ENCODE assay signal across 26 mouse cellular contexts in the genomic region with DNA sequence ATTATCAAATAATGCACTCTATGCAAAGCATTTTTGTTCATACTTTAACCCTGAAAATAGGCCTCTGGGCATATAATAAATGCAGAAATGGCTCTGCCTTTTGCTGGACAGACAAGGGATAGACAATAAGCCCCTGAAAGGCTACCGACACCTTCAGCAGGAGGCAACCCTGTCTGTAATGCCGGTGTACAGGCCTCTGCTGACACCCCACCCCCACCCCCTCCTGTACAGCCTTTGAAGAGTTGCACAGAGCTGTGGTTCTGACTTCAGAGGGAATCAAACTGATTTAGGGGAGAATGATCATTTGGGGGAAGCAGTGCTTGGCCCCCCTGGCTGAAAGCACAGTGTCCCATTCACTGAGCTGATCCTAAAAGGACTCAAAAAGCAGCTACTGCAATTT. TPM values are rescaled to one million over a fixed set of nuclear protein-coding genes. Genes with fewer than 3 reads are reported as not detected.
A peak's percentile ranks its signal among the peaks of the same experiment; 100 is the strongest.
DNase-seq lines count a peak whose midpoint lies in the region; ATAC-seq and TF ChIP-seq lines count a peak whose summit lies in the region.
"Had no signal": no experiment of that assay in that cellular context is flagged by ENCODE, and none has a peak within 500 bp of the region (broad histone marks: within the 10 kb centered on the region; RNA-seq: fewer than 3 reads in every experiment).

No protein-coding gene starts in this region.

- H3K4me3 ChIP-seq in midbrain, embryonic 10.5 days, result no peak overlapping the region
- no peak overlapping the region for H3K4me3 ChIP-seq in midbrain, postnatal 0 days (ENCODE audit: low read depth, low read length)
- no peak overlapping the region for H3K4me3 ChIP-seq in forebrain, embryonic 13.5 days
- H3K4me3 ChIP-seq in hindbrain, embryonic 12.5 days, result no peak overlapping the region
- no peak overlapping the region for H3K4me3 ChIP-seq in midbrain, embryonic 15.5 days
- H3K4me3 ChIP-seq: heart, embryonic 12.5 days; hindbrain, embryonic 15.5 days; layer of hippocampus, adult 2 months; limb, embryonic 12.5 days; stomach, embryonic 15.5 days had no signal

- H3K9me3 ChIP-seq in midbrain, embryonic 10.5 days (replicated peaks), result no peaks in the 10 kb centered on the region
- no peaks in the 10 kb centered on the region for H3K9me3 ChIP-seq in midbrain, postnatal 0 days (ENCODE audit: low read length)
- no peaks in the 10 kb centered on the region for H3K9me3 ChIP-seq in forebrain, embryonic 13.5 days (replicated peaks)
- no peaks in the 10 kb centered on the region for H3K9me3 ChIP-seq in hindbrain, embryonic 12.5 days (replicated peaks)
- H3K9me3 ChIP-seq in midbrain, embryonic 15.5 days, result no peaks in the 10 kb centered on the region
- H3K9me3 ChIP-seq: heart, embryonic 12.5 days; hindbrain, embryonic 15.5 days; limb, embryonic 12.5 days; stomach, embryonic 15.5 days had no signal

- 32% methylated on average over 2 of the region's 2 CpGs for WGBS in midbrain, embryonic 10.5 days
- 15% methylated on average over 2 of the region's 2 CpGs for WGBS in midbrain, postnatal 0 days
- WGBS in forebrain, embryonic 13.5 days, result 4% methylated on average over 2 of the region's 2 CpGs
- WGBS in hindbrain, embryonic 12.5 days, result 16% methylated on average over 2 of the region's 2 CpGs
- 13% methylated on average over 2 of the region's 2 CpGs for WGBS in midbrain, embryonic 15.5 days

- no peaks in the 10 kb centered on the region for H3K27me3 ChIP-seq in midbrain, embryonic 10.5 days (ENCODE audit: low read depth, poor library complexity, severe bottlenecking)
- H3K27me3 ChIP-seq in midbrain, postnatal 0 days (ENCODE audit: insufficient read depth, low read length), result no peaks in the 10 kb centered on the region
- H3K27me3 ChIP-seq in forebrain, embryonic 13.5 days, result no peaks in the 10 kb centered on the region
- no peaks in the 10 kb centered on the region for H3K27me3 ChIP-seq in hindbrain, embryonic 12.5 days
- H3K27me3 ChIP-seq in midbrain, embryonic 15.5 days (replicated peaks), result no peaks in the 10 kb centered on the region
- H3K27me3 ChIP-seq: heart, embryonic 12.5 days; hindbrain, embryonic 15.5 days; limb, embryonic 12.5 days; stomach, embryonic 15.5 days had no signal

- no peak overlapping the region for H3K4me2 ChIP-seq in midbrain, postnatal 0 days (ENCODE audit: low read depth, low read length, poor library complexity, severe bottlenecking)
- H3K4me2 ChIP-seq in forebrain, embryonic 13.5 days, result no peak overlapping the region
- no peak overlapping the region for H3K4me2 ChIP-seq in hindbrain, embryonic 12.5 days (replicated peaks)
- no peak overlapping the region for H3K4me2 ChIP-seq in midbrain, embryonic 15.5 days
- H3K4me2 ChIP-seq: heart, embryonic 12.5 days; hindbrain, embryonic 15.5 days; limb, embryonic 12.5 days; liver, embryonic 11.5 days; stomach, embryonic 15.5 days had no signal

- H3K9ac ChIP-seq in midbrain, postnatal 0 days (replicated peaks; ENCODE audit: low read length, poor library complexity, severe bottlenecking), result no peak overlapping the region
- no peak overlapping the region for H3K9ac ChIP-seq in forebrain, embryonic 13.5 days
- no peak overlapping the region for H3K9ac ChIP-seq in hindbrain, embryonic 12.5 days
- no peak overlapping the region for H3K9ac ChIP-seq in midbrain, embryonic 15.5 days
- H3K9ac ChIP-seq: heart, embryonic 12.5 days; hindbrain, embryonic 15.5 days; limb, embryonic 12.5 days; liver, postnatal 0 days; stomach, embryonic 15.5 days had no signal

- no peaks in the 10 kb centered on the region for H3K36me3 ChIP-seq in midbrain, embryonic 10.5 days
- H3K36me3 ChIP-seq in midbrain, postnatal 0 days (ENCODE audit: insufficient read depth, low read length), result no peaks in the 10 kb centered on the region
- no peaks in the 10 kb centered on the region for H3K36me3 ChIP-seq in forebrain, embryonic 13.5 days (ENCODE audit: poor library complexity, severe bottlenecking)
- H3K36me3 ChIP-seq in hindbrain, embryonic 12.5 days, result no peaks in the 10 kb centered on the region
- H3K36me3 ChIP-seq in midbrain, embryonic 15.5 days (replicated peaks), result no peaks in the 10 kb centered on the region
- H3K36me3 ChIP-seq: heart, embryonic 12.5 days; hindbrain, embryonic 15.5 days; limb, embryonic 12.5 days; stomach, embryonic 15.5 days had no signal

- no peak for ATAC-seq in midbrain, postnatal 0 days (ENCODE audit: low FRiP score)
- 0 out of 2 replicates have a peak, but pooled peaks have one; percentile 50 for ATAC-seq in forebrain, embryonic 13.5 days
- ATAC-seq in hindbrain, embryonic 12.5 days (ENCODE audit: low FRiP score), result peak; percentile 56; the same call in 1 of the 2 replicates
- peak; percentile 69; the same call in 1 of the 2 replicates for ATAC-seq in midbrain, embryonic 15.5 days (replicated peaks)
- ATAC-seq: intestine, embryonic 16.5 days; liver, postnatal 0 days; lung, postnatal 0 days had no signal

- DNase-seq in midbrain, embryonic 10.5 days (ENCODE audit: low spot score), result no peak
- DNase-seq in midbrain, postnatal 0 days (ENCODE audit: low spot score), result no peak
- DNase-seq in Muller cell, postnatal 12 days (ENCODE audit: inconsistent ontology term), result no peak
- DNase-seq in thymus, postnatal 14 days, result no peak
- DNase-seq: adrenal gland, postnatal 25 days; cerebellum, adult 9-10 months; gastrocnemius, postnatal 14 days; heart, adult 18-20 months; heart, postnatal 10 days; kidney, adult 9 months; kidney, postnatal 25 days; layer of hippocampus, postnatal 36 days; liver, postnatal 0 days; thymus, postnatal 4 days had no signal

- peak overlapping the region; percentile 68 for H3K27ac ChIP-seq in midbrain, embryonic 10.5 days (replicated peaks)
- no peak overlapping the region for H3K27ac ChIP-seq in midbrain, postnatal 0 days (ENCODE audit: low read depth, low read length)
- no peak overlapping the region for H3K27ac ChIP-seq in forebrain, embryonic 13.5 days
- H3K27ac ChIP-seq in hindbrain, embryonic 12.5 days, result 0 out of 2 replicates have a peak overlapping the region, but pooled peaks have one; percentile 30
- no peak overlapping the region for H3K27ac ChIP-seq in midbrain, embryonic 15.5 days
- H3K27ac ChIP-seq: hindbrain, embryonic 15.5 days; layer of hippocampus, adult 2 months; limb, embryonic 12.5 days; macrophage; stomach, embryonic 15.5 days had no signal

- no peak for TF ChIP-seq CTCF in midbrain, postnatal 0 days (IDR thresholded peaks at IDR 0.05)

- H3K4me1 ChIP-seq in midbrain, embryonic 10.5 days, result peaks cover 29% of the 10 kb centered on the region
- H3K4me1 ChIP-seq in midbrain, postnatal 0 days (ENCODE audit: insufficient read depth, low read length), result no peaks in the 10 kb centered on the region
- peaks cover 13% of the 10 kb centered on the region for H3K4me1 ChIP-seq in forebrain, embryonic 13.5 days
- peaks cover 14% of the 10 kb centered on the region for H3K4me1 ChIP-seq in hindbrain, embryonic 12.5 days
- H3K4me1 ChIP-seq in midbrain, embryonic 15.5 days, result peaks cover 7% of the 10 kb centered on the region; the same call in 1 of the 2 replicates
- H3K4me1 ChIP-seq: hindbrain, embryonic 15.5 days; stomach, embryonic 15.5 days had no signal

RNA-seq across cellular contexts. Expression of a gene that starts 17.8 kb away (rescaled TPM):
- 11.7 and 15.3 TPM in 2 replicates for polyA plus RNA-seq in midbrain, embryonic 10.5 days (2016; fragmentation: Nextera tagmentation; extraction: Ambion mirVana)
- total RNA-seq in midbrain, postnatal 0 days (2014; rRNA removed), result 14.9 and 17.1 TPM in 2 replicates
- polyA plus RNA-seq in midbrain, postnatal 0 days (2015; fragmentation: Nextera tagmentation; extraction: Ambion mirVana), result 4.7 and 5.7 TPM in 2 replicates
- 4.0 and 5.5 TPM in 2 replicates for polyA plus RNA-seq in forebrain, embryonic 13.5 days (2015; fragmentation: Nextera tagmentation; extraction: Ambion mirVana)
- polyA plus RNA-seq in hindbrain, embryonic 12.5 days (2016; fragmentation: Nextera tagmentation; extraction: Ambion mirVana), result 15.3 and 15.5 TPM in 2 replicates
- 8.0 and 8.6 TPM in 2 replicates for polyA plus RNA-seq in midbrain, embryonic 15.5 days (2015; fragmentation: Nextera tagmentation; extraction: Ambion mirVana)

Comparison
In these comparisons a context has a peak if more than half of its experiments do, and no peak if none do; other contexts are left out.
1. H3K27ac ChIP-seq: peak in midbrain, embryonic 10.5 days (single experiment) and hindbrain, embryonic 12.5 days (single experiment); none in midbrain, postnatal 0 days (single experiment), forebrain, embryonic 13.5 days (single experiment) and midbrain, embryonic 15.5 days (single experiment).